Mouse (Mus musculus): ENCODE measurements around the gene Rgs6. TPM values are rescaled to one million over a fixed set of nuclear protein-coding genes. Genes with fewer than 3 reads are reported as not detected.

The Rgs6 gene
- total RNA-seq, 1 experiment from 2014 or later = not detected

DNA sequence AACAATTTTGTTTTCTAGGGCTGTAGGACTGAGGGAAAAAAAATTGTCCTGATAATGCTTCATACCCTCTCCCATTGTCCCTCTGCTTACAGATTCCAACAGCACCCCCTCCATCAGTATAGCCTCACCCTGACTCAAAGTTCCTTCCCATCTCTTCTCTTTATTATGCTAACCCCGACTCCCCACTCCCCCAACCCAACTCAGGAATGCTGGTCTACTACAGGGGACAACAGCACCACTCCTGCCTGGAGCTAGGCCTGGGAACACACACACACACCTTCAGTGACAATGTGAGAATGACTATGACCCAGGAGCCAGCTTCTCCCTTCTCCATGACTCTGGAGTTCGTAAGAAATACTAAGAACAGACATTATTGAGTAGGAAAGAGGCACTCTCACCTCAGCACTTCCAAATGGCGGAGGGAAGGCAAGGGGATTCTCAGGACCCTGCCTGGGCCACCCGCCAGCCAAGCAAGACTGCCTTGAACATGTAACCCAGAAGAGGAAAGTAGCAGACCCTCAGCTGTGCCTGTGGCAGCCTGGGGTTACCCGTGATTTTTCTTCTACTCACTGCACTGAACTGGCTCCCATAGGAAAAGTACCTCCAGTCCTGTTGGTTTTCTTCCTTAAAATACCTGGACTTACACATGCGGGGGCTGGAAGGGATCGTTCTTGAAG lies 623.2 kb downstream of the Rgs6 start:
- no peak for ATAC-seq (replicated peaks; ENCODE audit: low read depth, poor library complexity, severe bottlenecking)
